Mouse (Mus musculus) embryonic facial prominence, embryonic 13.5 days (tissue): ENCODE measurements around the gene Map4k3. TPM values are rescaled to one million over a fixed set of nuclear protein-coding genes. Genes with fewer than 3 reads are reported as not detected.
"Not testable (repeated sequence)": the region's sequence is repeated elsewhere in the genome, so short reads cannot be mapped to it uniquely, and the experiment has no call there.

Experiments
- ATAC-seq: fragments of 200-750 bp; cut with Nextera tagmentation; 2 replicates; pipeline ENCODE4 v1.8.0; 2017; ENCODE audit warnings: low read depth; ENCODE audit not compliant: insufficient number of reproducible peaks, insufficient read depth, low FRiP score, low TSS enrichment
- H3K27ac ChIP-seq: fragments of 300-500 bp; sonication (generic); 2 replicates; pipeline ENCODE4 v1.5.1; 2015; ENCODE audit warnings: moderate library complexity, mild to moderate bottlenecking, inconsistent platforms
- H3K27me3 ChIP-seq: fragments of 300-500 bp; sonication (generic); 2 replicates; pipeline ENCODE4 v1.6.1; 2015; ENCODE audit warnings: mild to moderate bottlenecking, inconsistent platforms
- H3K36me3 ChIP-seq: fragments of 300-500 bp; sonication (generic); 2 replicates; pipeline ENCODE4 v1.6.1; 2015; ENCODE audit warnings: mild to moderate bottlenecking, inconsistent platforms
- H3K4me1 ChIP-seq: fragments of 300-500 bp; sonication (generic); 2 replicates; pipeline ENCODE4 v1.6.1; 2015; ENCODE audit warnings: inconsistent platforms
- H3K4me2 ChIP-seq: fragments of 300-500 bp; sonication (generic); 2 replicates; pipeline ENCODE4 v1.6.1; 2015; ENCODE audit warnings: moderate library complexity, mild to moderate bottlenecking, inconsistent platforms
- H3K4me3 ChIP-seq: fragments of 300-500 bp; sonication (generic); 2 replicates; pipeline ENCODE4 v1.5.1; 2015; ENCODE audit warnings: mild to moderate bottlenecking, inconsistent platforms
- H3K9ac ChIP-seq: fragments of 300-500 bp; sonication (generic); 2 replicates; pipeline ENCODE4 v1.6.1; 2015; ENCODE audit warnings: mild to moderate bottlenecking, inconsistent platforms
- H3K9me3 ChIP-seq: fragments of 300-500 bp; sonication (generic); 2 replicates; pipeline ENCODE4 v1.6.1; 2016; ENCODE audit warnings: inconsistent platforms
- WGBS: fragments of 180-500 bp; shearing (Covaris S2); methylation state at CpG from one replicate; pipeline ENCODE4 v1.1.7; 2015; ENCODE audit warnings: mixed read lengths; 5-methylcytosine and 5-hydroxymethylcytosine counted together
- polyA plus RNA-seq: library from polyadenylated mRNA; unstranded; fragments of >200 nt; fragmentation: Nextera tagmentation; extraction: Ambion mirVana; gene quantifications from 2 replicates; pipeline ENCODE4 v1.2.1, GENCODE M21; 2015

Gene Map4k3
- polyA plus RNA-seq, 1 experiment from 2014 or later: 23.7 TPM

DNA sequence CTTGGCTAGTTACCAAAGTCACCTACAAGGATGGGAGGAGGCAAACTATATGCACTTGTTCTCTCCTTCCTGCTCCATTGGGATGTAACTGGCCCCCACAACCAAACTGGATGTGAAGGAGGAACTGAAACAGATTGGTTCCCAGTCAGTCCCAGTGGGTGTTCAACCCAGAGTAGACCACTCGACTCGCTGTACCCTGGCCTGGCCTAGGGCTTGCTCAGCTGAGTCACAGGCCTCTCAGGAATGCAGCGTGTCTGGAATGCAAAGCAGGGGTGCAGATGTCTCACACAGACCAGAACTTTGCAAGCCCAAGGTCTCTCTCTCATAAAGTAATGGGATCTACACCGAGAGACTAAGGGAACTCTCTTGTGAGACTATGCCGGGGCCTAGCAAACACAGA, 27.8 kb upstream of the Map4k3 start:
- ATAC-seq: no peak
- Histone ChIP-seq H3K4me1 (peaks cover 19% of the 10 kb centered on the region), H3K27ac (peak overlapping the region; percentile 49; the same call in 1 of the 2 replicates), H3K36me3 (no peaks in the 10 kb centered on the region), H3K9ac (no peak overlapping the region), H3K9me3 (no peaks in the 10 kb centered on the region), H3K4me3 (no peak overlapping the region), H3K4me2 (no peak overlapping the region), H3K27me3 (no peaks in the 10 kb centered on the region)
- WGBS: 62% methylated on average over 5 of the region's 5 CpGs

DNA sequence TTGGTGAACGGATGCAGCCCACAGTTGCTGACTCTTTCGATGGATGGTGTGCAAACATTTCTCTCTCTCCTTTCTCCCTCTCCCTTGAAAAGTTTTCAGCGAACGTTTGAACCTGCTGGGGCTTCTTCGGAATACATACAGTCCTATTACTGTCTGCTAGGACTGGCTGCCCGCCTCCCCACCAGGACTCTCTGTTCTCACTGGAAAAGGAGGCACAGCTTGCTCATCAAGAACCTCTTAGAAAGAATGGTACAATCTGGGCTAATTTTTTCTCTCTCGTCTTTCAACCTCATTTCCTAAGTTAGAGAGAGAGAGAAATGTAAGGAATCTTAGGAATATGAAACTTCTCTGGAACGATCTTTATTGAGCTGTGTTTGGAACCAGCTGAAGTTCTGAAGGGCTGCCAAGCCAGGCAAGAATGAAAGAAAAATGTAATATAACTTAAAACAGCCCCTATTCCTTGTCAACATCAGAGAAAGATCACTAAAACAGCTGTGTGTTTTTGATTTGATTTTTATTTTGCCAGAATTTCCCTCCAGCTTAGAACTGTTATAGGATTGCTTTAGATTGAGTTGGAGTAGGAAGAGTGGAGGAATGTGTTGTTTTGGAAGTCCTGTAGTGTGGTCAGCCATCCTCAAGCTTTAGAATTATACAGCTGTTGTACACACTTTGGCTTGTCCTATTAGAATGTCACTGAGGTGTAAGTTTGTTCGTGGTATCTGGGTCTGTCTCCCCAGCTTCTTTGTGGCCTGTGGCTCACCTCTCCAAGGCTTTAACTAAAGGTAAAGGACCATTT, 27.0 kb upstream of the Map4k3 start:
- H3K27me3 ChIP-seq: no peaks in the 10 kb centered on the region
- H3K4me3 ChIP-seq: no peak overlapping the region
- 56% methylated on average over 9 of the region's 9 CpGs for WGBS
- H3K9me3 ChIP-seq: no peaks in the 10 kb centered on the region
- peaks cover 19% of the 10 kb centered on the region for H3K4me1 ChIP-seq
- ATAC-seq: no peak
- H3K36me3 ChIP-seq: no peaks in the 10 kb centered on the region
- H3K9ac ChIP-seq: no peak overlapping the region
- H3K4me2 ChIP-seq: 0 out of 2 replicates have a peak overlapping the region, but pooled peaks have one; percentile 5
- peak overlapping the region; percentile 49 for H3K27ac ChIP-seq

DNA sequence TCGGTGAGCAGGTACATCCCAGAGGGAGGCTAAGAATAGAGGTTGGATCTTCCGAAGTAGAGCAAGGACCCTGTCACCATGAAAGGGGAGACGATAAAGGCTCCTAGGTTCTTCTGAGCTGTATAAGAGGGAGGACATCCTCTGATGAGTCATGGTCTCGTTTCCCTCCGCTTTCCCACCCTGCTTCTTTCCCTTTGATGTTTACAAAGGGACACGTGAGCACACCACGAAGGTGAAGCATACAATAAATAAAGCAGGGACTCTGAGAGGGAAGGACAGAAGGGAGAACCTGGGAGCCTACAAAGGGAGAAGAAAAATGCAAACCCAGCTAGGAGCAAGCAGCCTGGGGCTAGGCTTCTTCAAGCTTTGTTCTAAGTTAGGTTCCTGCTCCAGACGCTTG, 26.3 kb upstream of the Map4k3 start:
- no peak overlapping the region for H3K9ac ChIP-seq
- 66% methylated on average over 8 of the region's 8 CpGs for WGBS

DNA sequence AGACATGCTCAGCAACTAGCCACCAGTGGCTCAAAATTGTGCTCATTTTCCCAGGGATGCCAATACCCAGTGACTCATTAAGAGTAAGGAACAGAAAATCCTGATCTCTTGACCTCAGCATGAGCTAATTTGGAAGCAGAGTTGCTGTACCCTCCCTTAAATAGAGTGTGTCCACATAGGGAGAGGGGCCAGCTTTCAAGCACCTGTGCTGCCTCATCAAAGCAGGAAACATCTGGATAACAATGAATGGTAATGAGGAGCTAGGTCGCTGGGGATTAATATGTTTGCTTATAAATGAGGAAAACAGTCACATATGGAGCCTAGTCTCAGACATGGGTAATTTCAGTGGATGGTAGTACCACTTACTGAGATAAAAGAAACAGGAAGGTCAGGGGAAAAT, 24.2 kb upstream of the Map4k3 start:
- no peak overlapping the region for H3K4me2 ChIP-seq
- no peak for ATAC-seq
- no peak overlapping the region for H3K9ac ChIP-seq
- no peaks in the 10 kb centered on the region for H3K27me3 ChIP-seq
- H3K4me3 ChIP-seq: no peak overlapping the region
- peaks cover 19% of the 10 kb centered on the region for H3K4me1 ChIP-seq
- H3K27ac ChIP-seq: no peak overlapping the region
- H3K9me3 ChIP-seq: no peaks in the 10 kb centered on the region
- 18% methylated on average over 1 of the region's 1 CpGs for WGBS
- H3K36me3 ChIP-seq: no peaks in the 10 kb centered on the region

More for the DNA sequence above, 26.3 kb upstream of the Map4k3 start:
- Histone ChIP-seq H3K36me3 (no peaks in the 10 kb centered on the region), H3K27ac (peak overlapping the region; percentile 29), H3K4me1 (peaks cover 19% of the 10 kb centered on the region), H3K4me3 (no peak overlapping the region), H3K27me3 (no peaks in the 10 kb centered on the region), H3K4me2 (no peak overlapping the region), H3K9me3 (no peaks in the 10 kb centered on the region)
- ATAC-seq: no peak

DNA sequence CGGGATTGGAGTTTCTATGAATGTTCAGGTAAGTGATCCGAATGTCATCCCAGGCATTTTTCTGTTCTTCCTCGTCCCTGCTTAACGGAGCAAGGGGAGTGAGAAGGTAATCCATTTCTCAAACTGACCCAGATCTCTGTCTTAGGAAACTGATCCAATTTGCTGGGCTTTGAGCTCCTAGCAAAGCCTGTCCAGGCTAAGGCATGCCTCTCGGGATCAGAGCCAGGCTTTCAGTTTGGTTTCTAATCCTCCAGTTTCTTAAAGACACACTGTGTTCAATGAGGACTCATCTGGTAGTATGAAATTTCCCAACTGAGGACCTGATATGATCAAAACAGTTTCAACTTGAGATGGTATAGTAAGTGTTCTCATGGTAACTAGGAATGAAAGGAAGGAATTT, 11.1 kb upstream of the Map4k3 start:
- no peak overlapping the region for H3K27ac ChIP-seq
- no peak overlapping the region for H3K4me2 ChIP-seq
- no peaks in the 10 kb centered on the region for H3K36me3 ChIP-seq
- H3K4me3 ChIP-seq: no peak overlapping the region
- H3K4me1 ChIP-seq: no peaks in the 10 kb centered on the region
- ATAC-seq: no peak
- H3K9me3 ChIP-seq: no peaks in the 10 kb centered on the region
- H3K9ac ChIP-seq: no peak overlapping the region
- WGBS: 74% methylated on average over 5 of the region's 5 CpGs
- H3K27me3 ChIP-seq: no peaks in the 10 kb centered on the region

DNA sequence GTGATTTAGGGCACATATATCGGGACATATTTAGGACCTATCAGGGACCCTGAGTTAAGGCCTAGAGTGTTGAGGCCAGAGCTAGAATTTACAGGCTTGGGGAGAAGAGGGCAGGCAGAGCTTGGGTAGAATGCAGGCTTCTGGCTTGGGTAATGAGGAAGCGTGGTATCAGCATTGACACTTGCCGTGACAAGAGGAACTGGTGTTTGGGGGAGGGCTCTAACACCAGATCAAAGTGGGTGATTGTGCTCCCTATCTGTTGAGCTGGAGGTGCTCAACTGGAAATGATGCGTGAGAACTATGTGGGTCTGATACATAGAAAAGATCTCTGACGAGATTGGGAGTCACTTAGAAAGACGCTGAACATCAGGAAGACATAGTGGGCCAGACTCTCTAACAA, 6.4 kb upstream of the Map4k3 start:
- no peaks in the 10 kb centered on the region for H3K4me1 ChIP-seq
- H3K9ac ChIP-seq: no peak overlapping the region
- no peak overlapping the region for H3K4me3 ChIP-seq
- no peaks in the 10 kb centered on the region for H3K36me3 ChIP-seq
- whole genome bisulfite sequencing: 81% methylated on average over 6 of the region's 6 CpGs
- H3K27ac ChIP-seq: no peak overlapping the region
- H3K9me3 ChIP-seq: no peaks in the 10 kb centered on the region
- H3K27me3 ChIP-seq: no peaks in the 10 kb centered on the region
- ATAC-seq: no peak
- H3K4me2 ChIP-seq: no peak overlapping the region

DNA sequence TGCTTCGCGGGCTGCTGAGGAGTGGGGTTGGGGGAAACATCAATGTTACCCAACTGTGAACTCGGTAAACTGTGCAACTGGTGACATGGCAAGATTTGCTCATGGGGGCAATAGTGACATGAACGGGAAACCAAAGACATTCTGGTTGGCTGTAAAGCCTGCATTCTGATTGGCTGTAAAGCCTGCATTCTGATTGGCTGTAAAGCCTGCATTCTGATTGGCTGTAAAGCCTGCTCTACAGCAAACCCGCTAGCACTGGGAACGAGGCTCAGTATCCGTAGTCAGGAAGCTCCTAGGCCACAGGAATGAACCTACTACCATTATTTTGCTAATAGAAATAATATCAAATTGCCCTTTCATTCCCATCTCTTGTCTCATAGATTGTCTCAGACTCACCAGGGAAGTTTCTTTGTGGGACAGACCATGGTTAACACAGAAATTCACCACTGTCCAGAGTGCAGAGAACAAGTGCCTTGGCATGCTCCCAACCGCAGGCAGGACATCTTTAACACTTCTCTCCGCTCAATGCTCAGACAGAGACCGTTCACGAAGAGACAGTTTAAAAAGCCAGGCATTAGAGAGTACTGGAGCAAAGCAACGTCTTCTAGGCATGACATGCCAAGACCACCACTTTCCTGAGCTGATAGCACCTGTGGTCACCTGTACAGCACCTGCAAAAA, 5.0 kb upstream of the Map4k3 start:
- H3K4me1 ChIP-seq: no peaks in the 10 kb centered on the region
- H3K27me3 ChIP-seq: no peaks in the 10 kb centered on the region
- no peak overlapping the region for H3K4me2 ChIP-seq
- H3K27ac ChIP-seq: no peak overlapping the region
- no peaks in the 10 kb centered on the region for H3K36me3 ChIP-seq
- H3K9ac ChIP-seq: no peak overlapping the region
- H3K4me3 ChIP-seq: no peak overlapping the region
- 79% methylated on average over 12 of the region's 12 CpGs for WGBS
- ATAC-seq: no peak
- H3K9me3 ChIP-seq: no peaks in the 10 kb centered on the region

DNA sequence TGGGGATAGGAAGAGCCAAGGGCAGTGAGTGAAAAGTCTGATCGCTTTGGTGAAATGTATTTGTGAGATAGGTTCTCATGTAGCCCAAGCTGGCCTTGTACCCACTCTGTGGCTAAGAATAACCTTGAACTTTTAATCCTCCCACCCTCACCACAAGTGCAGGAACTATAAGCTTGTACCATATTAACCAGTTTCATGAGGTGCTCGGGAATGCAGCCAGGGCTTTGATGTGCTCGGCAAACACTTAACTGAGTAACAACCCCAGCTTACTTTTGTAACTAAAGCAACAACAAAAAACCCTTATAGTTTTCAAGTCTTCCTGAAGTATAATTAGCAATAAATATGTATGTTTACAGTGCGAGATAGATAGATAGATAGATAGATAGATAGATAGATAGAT, 4.0 kb upstream of the Map4k3 start:
- Histone ChIP-seq H3K4me2 (no peak overlapping the region), H3K4me1 (no peaks in the 10 kb centered on the region), H3K27ac (no peak overlapping the region), H3K27me3 (no peaks in the 10 kb centered on the region), H3K36me3 (no peaks in the 10 kb centered on the region), H3K9ac (no peak overlapping the region), H3K9me3 (no peaks in the 10 kb centered on the region), H3K4me3 (no peak overlapping the region)
- WGBS: 82% methylated on average over 4 of the region's 4 CpGs
- no peak for ATAC-seq

DNA sequence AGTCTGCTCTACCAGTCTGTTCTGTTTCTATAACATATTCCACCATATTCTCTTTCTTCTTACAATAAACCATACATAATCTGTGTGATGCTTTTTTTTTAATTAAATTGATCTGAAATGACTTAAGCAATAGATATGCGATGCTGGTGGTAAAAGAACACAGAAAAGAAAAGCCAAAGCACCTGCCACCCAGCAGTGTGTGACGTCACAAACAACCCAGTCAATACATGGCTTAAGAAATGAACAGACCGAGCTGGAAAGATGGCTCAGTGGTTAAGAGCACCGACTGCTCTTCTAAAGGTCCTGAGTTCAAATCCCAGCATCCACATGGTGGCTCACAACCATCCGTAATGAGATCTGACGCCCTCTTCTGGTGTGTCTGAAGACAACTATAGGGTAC, 2.0 kb upstream of the Map4k3 start:
- H3K4me3 ChIP-seq, H3K4me2 ChIP-seq, H3K9me3 ChIP-seq, H3K36me3 ChIP-seq, H3K27me3 ChIP-seq, ATAC-seq, H3K27ac ChIP-seq, H3K9ac ChIP-seq: not testable (repeated sequence)
- 90% methylated on average over 6 of the region's 6 CpGs for WGBS
- H3K4me1 ChIP-seq: peaks cover 15% of the 10 kb centered on the region

DNA sequence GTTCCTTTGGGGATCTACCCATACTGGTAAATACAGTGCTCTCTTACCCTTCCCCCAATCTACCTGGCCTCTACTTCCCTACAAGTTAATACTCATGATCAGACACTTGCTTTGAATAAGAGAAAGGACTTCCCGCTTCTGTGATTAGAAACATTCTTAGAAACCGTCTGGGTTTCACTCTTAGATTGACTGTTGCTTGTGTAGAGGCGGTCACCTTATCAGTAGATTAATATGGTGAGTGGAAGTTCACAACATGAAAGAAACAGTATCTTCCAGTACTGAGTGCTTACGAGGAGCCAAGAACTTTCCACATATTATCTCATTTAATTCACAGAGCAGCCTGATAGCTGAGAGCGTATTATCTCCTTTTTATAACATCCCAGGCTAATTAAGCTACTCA, 1.5 kb upstream of the Map4k3 start:
- no peak for ATAC-seq
- Histone ChIP-seq H3K9ac (no peak overlapping the region), H3K27me3 (no peaks in the 10 kb centered on the region), H3K36me3 (no peaks in the 10 kb centered on the region), H3K4me1 (peaks cover 19% of the 10 kb centered on the region), H3K27ac (no peak overlapping the region), H3K4me2 (no peak overlapping the region), H3K9me3 (no peaks in the 10 kb centered on the region), H3K4me3 (no peak overlapping the region)
- WGBS: 77% methylated on average over 5 of the region's 5 CpGs

DNA sequence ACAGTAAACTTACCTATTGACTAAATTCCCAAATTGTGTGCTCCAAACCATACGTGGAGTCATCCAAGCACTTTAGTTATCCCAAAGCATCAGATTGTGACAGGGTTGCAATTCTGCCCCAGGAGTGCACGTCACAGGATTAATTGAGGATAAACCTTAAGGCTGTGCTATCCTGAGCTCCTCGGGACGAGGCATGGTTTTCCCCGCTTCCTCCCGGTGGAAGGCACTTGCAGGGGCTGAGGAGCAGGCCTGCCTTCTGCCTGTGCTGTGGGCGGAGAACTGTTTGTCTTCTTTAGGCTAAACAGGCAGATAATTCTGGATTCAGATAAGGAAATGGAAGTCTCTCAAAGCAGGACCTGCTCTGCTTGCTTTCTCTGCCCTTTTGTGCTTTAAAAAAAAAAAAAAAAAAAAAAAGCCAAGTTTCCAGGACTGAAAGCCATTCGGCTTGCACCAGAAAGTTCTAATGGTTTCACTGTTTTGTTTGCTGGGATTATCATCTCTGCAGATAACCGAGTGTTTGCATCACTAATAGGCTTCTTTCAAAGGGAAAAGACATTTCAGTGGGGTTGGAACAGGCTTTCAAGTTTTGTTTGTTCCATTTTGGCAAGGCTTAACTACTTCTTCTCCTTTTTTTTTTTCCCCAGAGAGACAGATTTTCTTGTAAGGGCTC, 930 bp upstream of the Map4k3 start:
- no peaks in the 10 kb centered on the region for H3K36me3 ChIP-seq
- H3K4me1 ChIP-seq: peaks cover 25% of the 10 kb centered on the region
- ATAC-seq: no peak
- 0 out of 2 replicates have a peak overlapping the region, but pooled peaks have one; percentile 97 for H3K4me3 ChIP-seq
- H3K4me2 ChIP-seq: peak overlapping the region; percentile 78
- no peaks in the 10 kb centered on the region for H3K27me3 ChIP-seq
- WGBS: 24% methylated on average over 9 of the region's 9 CpGs
- peak overlapping the region; percentile 96; the same call in 1 of the 2 replicates for H3K27ac ChIP-seq
- no peaks in the 10 kb centered on the region for H3K9me3 ChIP-seq
- H3K9ac ChIP-seq: no peak overlapping the region
